Mouse (Mus musculus) hindbrain, embryonic 14.5 days (tissue): ENCODE data around the gene Map3k7cl. TPM values are rescaled to one million over a fixed set of nuclear protein-coding genes. Genes with fewer than 3 reads are reported as not detected.

Experiments used
- ATAC-seq: fragments of 200-750 bp; cut with Nextera tagmentation; 2 replicates; pipeline ENCODE4 v1.8.0; 2017; ENCODE audit warnings: moderate number of reproducible peaks, mild to moderate bottlenecking, moderate TSS enrichment, moderate library complexity; ENCODE audit not compliant: low FRiP score
- DNase-seq: peaks from one replicate; pipeline ENCODE4 v3.0.0-alpha.2; 2015; ENCODE audit warnings: low spot score
- H3K27ac ChIP-seq: fragments of 300-500 bp; sonication (generic); 2 replicates; pipeline ENCODE4 v1.5.1; 2014; ENCODE audit warnings: mild to moderate bottlenecking, moderate library complexity
- H3K27me3 ChIP-seq: fragments of 300-500 bp; sonication (generic); 2 replicates; pipeline ENCODE4 v1.6.1; 2014; ENCODE audit warnings: mild to moderate bottlenecking, low read length, mixed read lengths; ENCODE audit not compliant: control insufficient read depth, insufficient read depth
- H3K36me3 ChIP-seq: fragments of 300-500 bp; sonication (generic); replicated peaks from 2 replicates; pipeline ENCODE4 v1.6.1; 2014; ENCODE audit not compliant: control insufficient read depth, insufficient read depth
- H3K4me1 ChIP-seq: fragments of 300-500 bp; sonication (generic); replicated peaks from 2 replicates; pipeline ENCODE4 v1.6.1; 2014; ENCODE audit warnings: antibody characterized with exemption, low read length, mixed read lengths; ENCODE audit not compliant: control insufficient read depth, insufficient read depth
- H3K4me2 ChIP-seq: fragments of 300-500 bp; sonication (generic); replicated peaks from 2 replicates; pipeline ENCODE4 v1.6.1; 2014; ENCODE audit warnings: mild to moderate bottlenecking, moderate library complexity
- H3K4me3 ChIP-seq: fragments of 300-500 bp; sonication (generic); replicated peaks from 2 replicates; pipeline ENCODE4 v1.5.1; 2014; ENCODE audit warnings: mild to moderate bottlenecking, low read length
- H3K9ac ChIP-seq: fragments of 300-500 bp; sonication (generic); 2 replicates; pipeline ENCODE4 v1.6.1; 2014
- H3K9me3 ChIP-seq: fragments of 300-500 bp; sonication (generic); 2 replicates; pipeline ENCODE4 v1.6.1; 2016; ENCODE audit warnings: low read length; ENCODE audit not compliant: control insufficient read depth
- WGBS: fragments of 180-500 bp; shearing (Covaris S2); extraction: QIAGEN DNeasy Blood & Tissue Kit; methylation state at CpG from one replicate; pipeline ENCODE4 v1.1.7; 2014; 5-methylcytosine and 5-hydroxymethylcytosine counted together
- polyA plus RNA-seq: library from polyadenylated mRNA; unstranded; fragments of >200 nt; fragmentation: Nextera tagmentation; extraction: Ambion mirVana; gene quantifications from 2 replicates; pipeline ENCODE4 v1.2.1, GENCODE M21; 2014

Gene Map3k7cl
- polyA plus RNA-seq, 1 experiment from 2014 or later = 0.12 TPM

GRCm38 (mm10) chr16:87604883-87605282 is 51.8 kb downstream of the Map3k7cl start:
- H3K4me3 ChIP-seq = no peak overlapping the region
- no peak for DNase-seq

GRCm38 (mm10) chr16:87607383-87607782 is 54.3 kb downstream of the Map3k7cl start:
- H3K4me2 ChIP-seq = no peak overlapping the region
- ATAC-seq = no peak

More at GRCm38 (mm10) chr16:87604883-87605282, 51.8 kb downstream of the Map3k7cl start:
- H3K4me1 ChIP-seq = no peaks in the 10 kb centered on the region
- H3K9ac ChIP-seq = no peak overlapping the region
- H3K9me3 ChIP-seq = no peaks in the 10 kb centered on the region
- H3K36me3 ChIP-seq = no peaks in the 10 kb centered on the region
- ATAC-seq = no peak
- 88% methylated on average over 2 of the region's 2 CpGs for WGBS
- no peak overlapping the region for H3K4me2 ChIP-seq
- H3K27me3 ChIP-seq = no peaks in the 10 kb centered on the region
- no peak overlapping the region for H3K27ac ChIP-seq

GRCm38 (mm10) chr16:87607959-87608358 is 54.8 kb downstream of the Map3k7cl start:
- Histone ChIP-seq H3K4me3 (no peak overlapping the region), H3K9ac (no peak overlapping the region), H3K4me2 (no peak overlapping the region), H3K27ac (no peak overlapping the region), H3K4me1 (no peaks in the 10 kb centered on the region), H3K9me3 (no peaks in the 10 kb centered on the region), H3K36me3 (no peaks in the 10 kb centered on the region), H3K27me3 (no peaks in the 10 kb centered on the region)
- no peak for ATAC-seq
- WGBS = 95% methylated on average over 6 of the region's 6 CpGs
- DNase-seq = no peak

More at GRCm38 (mm10) chr16:87607383-87607782, 54.3 kb downstream of the Map3k7cl start:
- Histone ChIP-seq H3K27me3 (no peaks in the 10 kb centered on the region), H3K36me3 (no peaks in the 10 kb centered on the region), H3K4me1 (no peaks in the 10 kb centered on the region), H3K27ac (no peak overlapping the region), H3K9ac (no peak overlapping the region), H3K9me3 (no peaks in the 10 kb centered on the region), H3K4me3 (no peak overlapping the region)
- DNase-seq = no peak
- 83% methylated on average over 1 of the region's 1 CpGs for WGBS

- H3K27me3 ChIP-seq = no peaks in the 10 kb centered on the region
- ATAC-seq (no peak), DNase-seq (no peak)
Measured at GRCm38 (mm10) chr16:87610142-87610541, 57.0 kb downstream of the Map3k7cl start.

GRCm38 (mm10) chr16:87610556-87611295 is 57.6 kb downstream of the Map3k7cl start:
- H3K9me3 ChIP-seq = no peaks in the 10 kb centered on the region
- no peak overlapping the region for H3K4me3 ChIP-seq
- no peaks in the 10 kb centered on the region for H3K36me3 ChIP-seq
- no peak overlapping the region for H3K27ac ChIP-seq
- DNase-seq (no peak), ATAC-seq (no peak)
- no peak overlapping the region for H3K4me2 ChIP-seq
- H3K9ac ChIP-seq = no peak overlapping the region
- H3K4me1 ChIP-seq = no peaks in the 10 kb centered on the region
- no peaks in the 10 kb centered on the region for H3K27me3 ChIP-seq
- whole genome bisulfite sequencing = 90% methylated on average over 21 of the region's 21 CpGs

More at GRCm38 (mm10) chr16:87610142-87610541, 57.0 kb downstream of the Map3k7cl start:
- Histone ChIP-seq H3K27ac (no peak overlapping the region), H3K4me3 (no peak overlapping the region), H3K4me2 (no peak overlapping the region), H3K9ac (no peak overlapping the region), H3K9me3 (no peaks in the 10 kb centered on the region), H3K36me3 (no peaks in the 10 kb centered on the region), H3K4me1 (no peaks in the 10 kb centered on the region)
- WGBS = 90% methylated on average over 5 of the region's 5 CpGs

- no peaks in the 10 kb centered on the region for H3K27me3 ChIP-seq
- H3K9ac ChIP-seq = no peak overlapping the region
- H3K9me3 ChIP-seq = no peaks in the 10 kb centered on the region
- ATAC-seq = no peak
- H3K27ac ChIP-seq = no peak overlapping the region
- WGBS = 86% methylated on average over 14 of the region's 14 CpGs
- no peaks in the 10 kb centered on the region for H3K36me3 ChIP-seq
- no peak for DNase-seq
- no peaks in the 10 kb centered on the region for H3K4me1 ChIP-seq
- H3K4me3 ChIP-seq = no peak overlapping the region
- no peak overlapping the region for H3K4me2 ChIP-seq
Measured at GRCm38 (mm10) chr16:87611420-87611819, 58.3 kb downstream of the Map3k7cl start.

- Histone ChIP-seq H3K4me2 (no peak overlapping the region), H3K27me3 (no peaks in the 10 kb centered on the region), H3K36me3 (no peaks in the 10 kb centered on the region), H3K27ac (no peak overlapping the region), H3K4me3 (no peak overlapping the region), H3K9me3 (no peaks in the 10 kb centered on the region), H3K4me1 (no peaks in the 10 kb centered on the region), H3K9ac (no peak overlapping the region)
- 83% methylated on average over 15 of the region's 15 CpGs for WGBS
- ATAC-seq = no peak
- no peak for DNase-seq
Measured at GRCm38 (mm10) chr16:87612218-87612838, 59.2 kb downstream of the Map3k7cl start.

- H3K36me3 ChIP-seq = no peaks in the 10 kb centered on the region
- no peak overlapping the region for H3K9ac ChIP-seq
- WGBS = 92% methylated on average over 6 of the region's 6 CpGs
- no peak overlapping the region for H3K27ac ChIP-seq
- H3K27me3 ChIP-seq = no peaks in the 10 kb centered on the region
- H3K4me3 ChIP-seq = no peak overlapping the region
- no peak overlapping the region for H3K4me2 ChIP-seq
- H3K9me3 ChIP-seq = no peaks in the 10 kb centered on the region
- ATAC-seq (no peak), DNase-seq (no peak)
- H3K4me1 ChIP-seq = no peaks in the 10 kb centered on the region
Measured at GRCm38 (mm10) chr16:87617377-87617776, 64.2 kb downstream of the Map3k7cl start.

- Histone ChIP-seq H3K27me3 (no peaks in the 10 kb centered on the region), H3K4me1 (no peaks in the 10 kb centered on the region), H3K4me3 (no peak overlapping the region), H3K27ac (no peak overlapping the region), H3K4me2 (no peak overlapping the region), H3K9me3 (no peaks in the 10 kb centered on the region), H3K9ac (no peak overlapping the region), H3K36me3 (no peaks in the 10 kb centered on the region)
- no peak for ATAC-seq
- WGBS = 80% methylated on average over 3 of the region's 3 CpGs
- DNase-seq = no peak
Measured at GRCm38 (mm10) chr16:87621246-87621645, 68.1 kb downstream of the Map3k7cl start.
